Mouse (Mus musculus) ES-CJ7 (cell line): ENCODE measurements around the gene Smc6.

Experiments used
- DNase-seq: peaks from one replicate; pipeline ENCODE4 v3.0.0; 2011; ENCODE audit warnings: low read depth, low spot score

Gene Smc6

GRCm38 (mm10) chr12:11265382-11266281, at the start of gene Smc6, which contains the start of gene Gen1:
TSS of gene Smc6 (plus strand) at chr12:11265886.
TSS of gene Gen1 (minus strand) at chr12:11265801.
- DNase-seq = peak; percentile 97

GRCm38 (mm10) chr12:11216454-11216853, 49.2 kb upstream of the Smc6 start:
- peak; percentile 90 for DNase-seq

- DNase-seq = no peak
These were observed 47.9 kb upstream of the Smc6 start for GRCm38 (mm10) chr12:11217726-11218250.

- DNase-seq = no peak
These were observed 44.0 kb upstream of the Smc6 start for GRCm38 (mm10) chr12:11221524-11222330.

- peak; percentile 80 for DNase-seq
These were observed 43.1 kb upstream of the Smc6 start for GRCm38 (mm10) chr12:11222566-11222965.

GRCm38 (mm10) chr12:11223090-11223489, 42.6 kb upstream of the Smc6 start:
- DNase-seq = no peak

GRCm38 (mm10) chr12:11224722-11225121, 41.0 kb upstream of the Smc6 start:
- no peak for DNase-seq

GRCm38 (mm10) chr12:11226123-11226522, 39.6 kb upstream of the Smc6 start:
- DNase-seq = peak; percentile 30

GRCm38 (mm10) chr12:11226529-11227268, 39.0 kb upstream of the Smc6 start:
- DNase-seq = no peak

- no peak for DNase-seq
These were observed 35.4 kb upstream of the Smc6 start for GRCm38 (mm10) chr12:11230267-11230666.

GRCm38 (mm10) chr12:11235996-11236395, 29.7 kb upstream of the Smc6 start:
- no peak for DNase-seq

GRCm38 (mm10) chr12:11247460-11247859, 18.2 kb upstream of the Smc6 start:
- DNase-seq = no peak

- DNase-seq = no peak
These were observed 15.4 kb upstream of the Smc6 start for GRCm38 (mm10) chr12:11250322-11250721.

GRCm38 (mm10) chr12:11264895-11265294, 791 bp upstream of the Smc6 start:
- peak; percentile 19 for DNase-seq

GRCm38 (mm10) chr12:11266282-11266985, 748 bp downstream of the Smc6 start:
- DNase-seq = peak; percentile 26

GRCm38 (mm10) chr12:11267030-11267429, 1.3 kb downstream of the Smc6 start:
- peak; percentile 5 for DNase-seq

GRCm38 (mm10) chr12:11272568-11272967, 6.9 kb downstream of the Smc6 start:
- DNase-seq = no peak

- DNase-seq = no peak
These were observed 7.5 kb downstream of the Smc6 start for GRCm38 (mm10) chr12:11273185-11273584.

- DNase-seq = no peak
These were observed 10.9 kb downstream of the Smc6 start for GRCm38 (mm10) chr12:11276632-11277031.

- DNase-seq = no peak
These were observed 11.5 kb downstream of the Smc6 start for GRCm38 (mm10) chr12:11277207-11277606.

GRCm38 (mm10) chr12:11279886-11280285, 14.2 kb downstream of the Smc6 start:
- no peak for DNase-seq
